Mouse (Mus musculus): Measurements from ENCODE around the gene Fkbp4.

GRCm38 (mm10) chr6:128433566-128433965, 4.9 kb downstream of the Fkbp4 start:
- no peak for TF ChIP-seq CTCF (IDR thresholded peaks at IDR 0.05; ENCODE audit: insufficient read depth, low read length)
- no peak for TF ChIP-seq POLR2A (IDR thresholded peaks at IDR 0.05; ENCODE audit: borderline replicate concordance, extremely low read depth, low read depth, low read length)
